Mouse (Mus musculus) kidney, adult 2 months (tissue): ENCODE measurements around the gene Vti1a. TPM values are rescaled to one million over a fixed set of nuclear protein-coding genes. Genes with fewer than 3 reads are reported as not detected.

ENCODE experiments used
- DNase-seq: peaks from one replicate; pipeline ENCODE4 v3.0.0; 2021
- H3K27ac ChIP-seq: fragments of 200-500 bp; 2 replicates; pipeline ENCODE4 v1.5.1; 2012; ENCODE audit warnings: low read depth, low read length, control low read depth, inconsistent platforms; ENCODE audit not compliant: insufficient read depth
- H3K27me3 ChIP-seq: fragments of 200-500 bp; replicated peaks from 2 replicates; pipeline ENCODE4 v1.6.1; 2012; ENCODE audit warnings: mild to moderate bottlenecking, moderate library complexity, low read length, inconsistent platforms; ENCODE audit not compliant: control insufficient read depth, insufficient read depth
- H3K36me3 ChIP-seq: fragments of 200-500 bp; 2 replicates; pipeline ENCODE4 v1.6.1; 2012; ENCODE audit warnings: mild to moderate bottlenecking, moderate library complexity, low read length, inconsistent platforms; ENCODE audit not compliant: control insufficient read depth, insufficient read depth
- H3K4me1 ChIP-seq: fragments of 200-500 bp; 2 replicates; pipeline ENCODE4 v1.6.1; 2011; ENCODE audit warnings: low read length; ENCODE audit not compliant: control insufficient read depth, insufficient read depth
- H3K4me3 ChIP-seq: fragments of 200-500 bp; 2 replicates; pipeline ENCODE4 v1.5.1; 2011; ENCODE audit warnings: mild to moderate bottlenecking, low read depth, low read length, control low read depth; ENCODE audit not compliant: insufficient read depth
- CTCF ChIP-seq: fragments of 200-500 bp; conservative IDR thresholded peaks from 2 replicates; pipeline ENCODE4 v1.5.1; 2011; ENCODE audit warnings: low read depth, mild to moderate bottlenecking, control low read depth, low read length, moderate library complexity, mixed read lengths; ENCODE audit not compliant: insufficient read depth, insufficient read length
- POLR2A ChIP-seq: fragments of 200-500 bp; IDR thresholded peaks from one replicate; pipeline ENCODE4 v1.6.1; 2011; ENCODE audit warnings: low read depth, low read length, control low read depth
- WGBS: fragments of 180-500 bp; shearing (Covaris S2); methylation state at CpG from one replicate; pipeline ENCODE4 v1.1.7; 2018; 5-methylcytosine and 5-hydroxymethylcytosine counted together
- polyA plus RNA-seq: library from polyadenylated mRNA; depleted of rRNA; stranded (reverse); fragments of >200 nt; gene quantifications from 2 replicates; pipeline ENCODE4 v1.2.3, GENCODE M21; 2012

Gene Vti1a
- polyA plus RNA-seq, 1 experiment: 15.7 TPM

GRCm38 (mm10) chr19:55595945-55596649 is 280.0 kb downstream of the Vti1a start:
- no peak for TF ChIP-seq CTCF
- TF ChIP-seq POLR2A: no peak
- Histone ChIP-seq H3K27me3 (no peaks in the 10 kb centered on the region), H3K27ac (no peak overlapping the region), H3K4me1 (peaks cover 13% of the 10 kb centered on the region), H3K36me3 (no peaks in the 10 kb centered on the region), H3K4me3 (no peak overlapping the region)
- DNase-seq: no peak
- 41% methylated on average over 9 of the region's 9 CpGs for WGBS

GRCm38 (mm10) chr19:55596804-55597203 is 280.7 kb downstream of the Vti1a start:
- H3K27ac ChIP-seq: no peak overlapping the region

GRCm38 (mm10) chr19:55597296-55597695 is 281.2 kb downstream of the Vti1a start:
- DNase-seq: no peak
- Histone ChIP-seq H3K4me3 (no peak overlapping the region), H3K4me1 (peaks cover 13% of the 10 kb centered on the region), H3K36me3 (no peaks in the 10 kb centered on the region), H3K27ac (no peak overlapping the region), H3K27me3 (no peaks in the 10 kb centered on the region)
- WGBS: 93% methylated on average over 2 of the region's 2 CpGs
- TF ChIP-seq CTCF (no peak), POLR2A (no peak)

More at GRCm38 (mm10) chr19:55596804-55597203, 280.7 kb downstream of the Vti1a start:
- DNase-seq: no peak
- peaks cover 13% of the 10 kb centered on the region for H3K4me1 ChIP-seq
- 84% methylated on average over 6 of the region's 6 CpGs for WGBS
- H3K36me3 ChIP-seq: no peaks in the 10 kb centered on the region
- no peak overlapping the region for H3K4me3 ChIP-seq
- TF ChIP-seq CTCF: no peak
- TF ChIP-seq POLR2A: no peak
- H3K27me3 ChIP-seq: no peaks in the 10 kb centered on the region

- Histone ChIP-seq H3K27ac (no peak overlapping the region), H3K27me3 (no peaks in the 10 kb centered on the region), H3K36me3 (no peaks in the 10 kb centered on the region), H3K4me3 (no peak overlapping the region), H3K4me1 (peaks cover 9% of the 10 kb centered on the region)
- 63% methylated on average over 12 of the region's 12 CpGs for WGBS
- TF ChIP-seq POLR2A: no peak
- TF ChIP-seq CTCF: no peak
- DNase-seq: no peak
These were observed 281.9 kb downstream of the Vti1a start for GRCm38 (mm10) chr19:55597951-55598350.

GRCm38 (mm10) chr19:55599124-55599523 is 283.0 kb downstream of the Vti1a start:
- 88% methylated on average over 6 of the region's 6 CpGs for WGBS
- Histone ChIP-seq H3K4me1 (no peaks in the 10 kb centered on the region), H3K4me3 (no peak overlapping the region), H3K36me3 (no peaks in the 10 kb centered on the region), H3K27me3 (no peaks in the 10 kb centered on the region), H3K27ac (no peak overlapping the region)
- TF ChIP-seq POLR2A (no peak), CTCF (no peak)
- DNase-seq: no peak

GRCm38 (mm10) chr19:55607725-55608124 is 291.6 kb downstream of the Vti1a start:
- H3K27me3 ChIP-seq: no peaks in the 10 kb centered on the region
- DNase-seq: no peak
- H3K4me1 ChIP-seq: no peaks in the 10 kb centered on the region
- no peaks in the 10 kb centered on the region for H3K36me3 ChIP-seq
- no peak overlapping the region for H3K4me3 ChIP-seq
- TF ChIP-seq POLR2A (no peak), CTCF (no peak)
- no peak overlapping the region for H3K27ac ChIP-seq
- WGBS: 73% methylated on average over 10 of the region's 10 CpGs

- no peak for TF ChIP-seq POLR2A
- TF ChIP-seq CTCF: no peak
- WGBS: 91% methylated on average over 14 of the region's 14 CpGs
These were observed 292.8 kb downstream of the Vti1a start for GRCm38 (mm10) chr19:55608858-55609375.

More at GRCm38 (mm10) chr19:55608858-55609375, 292.8 kb downstream of the Vti1a start:
- H3K27me3 ChIP-seq: no peaks in the 10 kb centered on the region
- no peaks in the 10 kb centered on the region for H3K36me3 ChIP-seq
- no peaks in the 10 kb centered on the region for H3K4me1 ChIP-seq
- no peak for DNase-seq
- H3K27ac ChIP-seq: no peak overlapping the region
- no peak overlapping the region for H3K4me3 ChIP-seq
